Mouse (Mus musculus): Measurements from ENCODE around the gene Acap3.

- TF ChIP-seq CTCF (IDR thresholded peaks at IDR 0.05; ENCODE audit: low read depth) (0 out of 2 replicates have a peak, but pooled peaks have one; percentile 7), EP300 (optimal IDR thresholded peaks at IDR 0.05) (no peak)
Measured at GRCm38 (mm10) chr4:155847591-155848352, 43.9 kb upstream of the Acap3 start.

Measured in stomach, postnatal 0 days (tissue).